Mouse (Mus musculus) stomach, postnatal 0 days (tissue): Measurements from ENCODE around the gene Dpp4. TPM values are rescaled to one million over a fixed set of nuclear protein-coding genes. Genes with fewer than 3 reads are reported as not detected.

Experiments
- ATAC-seq: fragments of 200-750 bp; cut with Nextera tagmentation; 2 replicates; pipeline ENCODE4 v1.8.0; 2017; ENCODE audit not compliant: low FRiP score, low TSS enrichment
- DNase-seq: peaks from one replicate; pipeline ENCODE4 v3.0.0-alpha.2; 2016; ENCODE audit warnings: low spot score
- H3K27ac ChIP-seq: fragments of 300-500 bp; sonication (generic); replicated peaks from 2 replicates; pipeline ENCODE4 v1.5.1; 2014; ENCODE audit warnings: mild to moderate bottlenecking, control low read depth
- H3K27me3 ChIP-seq: fragments of 300-500 bp; sonication (generic); 2 replicates; pipeline ENCODE4 v1.6.1; 2014; ENCODE audit warnings: low read length; ENCODE audit not compliant: control insufficient read depth, insufficient read depth
- H3K36me3 ChIP-seq: fragments of 300-500 bp; sonication (generic); 2 replicates; pipeline ENCODE4 v1.6.1; 2014; ENCODE audit warnings: low read length, mixed read lengths; ENCODE audit not compliant: control insufficient read depth, insufficient read depth
- H3K4me1 ChIP-seq: fragments of 300-500 bp; sonication (generic); replicated peaks from 2 replicates; pipeline ENCODE4 v1.6.1; 2014; ENCODE audit warnings: antibody characterized with exemption; ENCODE audit not compliant: control insufficient read depth, insufficient read depth
- H3K4me2 ChIP-seq: fragments of 300-500 bp; sonication (generic); replicated peaks from 2 replicates; pipeline ENCODE4 v1.6.1; 2014; ENCODE audit warnings: low read depth, mild to moderate bottlenecking, control low read depth, moderate library complexity
- H3K4me3 ChIP-seq: fragments of 300-500 bp; sonication (generic); 2 replicates; pipeline ENCODE4 v1.5.1; 2014; ENCODE audit warnings: low read depth, low read length, control low read depth
- H3K9ac ChIP-seq: fragments of 300-500 bp; sonication (generic); 2 replicates; pipeline ENCODE4 v1.6.1; 2014; ENCODE audit warnings: mild to moderate bottlenecking, low read length, control low read depth, mixed read lengths
- H3K9me3 ChIP-seq: fragments of 300-500 bp; sonication (generic); 2 replicates; pipeline ENCODE4 v1.6.1; 2016; ENCODE audit warnings: low read length; ENCODE audit not compliant: control insufficient read depth
- CTCF ChIP-seq: IDR thresholded peaks from 2 replicates; pipeline ENCODE4 v1.5.1; 2016; ENCODE audit warnings: antibody characterized with exemption, low read depth, mild to moderate bottlenecking, moderate library complexity
- EP300 ChIP-seq: optimal IDR thresholded peaks from 2 replicates; pipeline ENCODE3; 2016; ENCODE audit warnings: antibody characterized with exemption
- WGBS: fragments of 180-500 bp; shearing (Covaris S2); extraction: QIAGEN DNeasy Blood & Tissue Kit; methylation state at CpG from one replicate; pipeline ENCODE4 v1.1.7; 2014; 5-methylcytosine and 5-hydroxymethylcytosine counted together
- polyA plus RNA-seq: library from polyadenylated mRNA; unstranded; fragments of >200 nt; fragmentation: Nextera tagmentation; extraction: Ambion mirVana; gene quantifications from 2 replicates; pipeline ENCODE4 v1.2.1, GENCODE M21; 2015

Dpp4 gene
- polyA plus RNA-seq, 1 experiment from 2014 or later, result 4.8 TPM

GRCm38 (mm10) chr2:62319489-62319888 is 92.5 kb downstream of the Dpp4 start:
- 76% methylated on average over 3 of the region's 3 CpGs for WGBS
- DNase-seq, result no peak
- H3K36me3 ChIP-seq, result no peaks in the 10 kb centered on the region
- TF ChIP-seq EP300 (no peak), CTCF (no peak)
- H3K4me2 ChIP-seq, result no peak overlapping the region
- H3K9ac ChIP-seq, result no peak overlapping the region
- H3K9me3 ChIP-seq, result no peaks in the 10 kb centered on the region
- H3K4me3 ChIP-seq, result no peak overlapping the region
- ATAC-seq, result no peak
- no peaks in the 10 kb centered on the region for H3K4me1 ChIP-seq
- no peaks in the 10 kb centered on the region for H3K27me3 ChIP-seq
- H3K27ac ChIP-seq, result no peak overlapping the region

DNA sequence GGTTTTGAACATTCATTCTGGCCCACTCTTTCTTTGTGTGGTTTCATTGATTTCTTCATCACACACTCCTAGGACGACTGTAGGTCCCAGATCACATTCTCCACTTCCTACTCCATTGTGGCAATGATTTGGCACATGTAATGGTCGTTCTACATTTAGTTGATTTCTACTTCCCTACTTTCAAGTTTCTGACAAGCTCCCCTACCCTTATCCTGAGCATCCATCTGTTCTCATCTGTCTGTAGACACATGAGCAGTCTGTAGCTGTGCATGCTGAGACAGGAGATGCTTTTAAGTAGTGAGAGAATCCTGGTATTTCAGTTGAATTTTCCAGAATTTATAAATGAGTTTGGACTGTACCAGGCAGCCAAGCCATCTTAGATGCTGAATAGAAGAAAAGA is 95.1 kb downstream of the Dpp4 start:
- no peaks in the 10 kb centered on the region for H3K36me3 ChIP-seq
- no peaks in the 10 kb centered on the region for H3K27me3 ChIP-seq
- TF ChIP-seq CTCF (no peak), EP300 (no peak)
- no peak overlapping the region for H3K4me3 ChIP-seq
- 56% methylated on average over 2 of the region's 2 CpGs for WGBS
- no peak overlapping the region for H3K4me2 ChIP-seq
- no peak overlapping the region for H3K9ac ChIP-seq
- H3K27ac ChIP-seq, result no peak overlapping the region
- no peaks in the 10 kb centered on the region for H3K9me3 ChIP-seq
- no peak for DNase-seq
- no peak for ATAC-seq
- no peaks in the 10 kb centered on the region for H3K4me1 ChIP-seq

DNA sequence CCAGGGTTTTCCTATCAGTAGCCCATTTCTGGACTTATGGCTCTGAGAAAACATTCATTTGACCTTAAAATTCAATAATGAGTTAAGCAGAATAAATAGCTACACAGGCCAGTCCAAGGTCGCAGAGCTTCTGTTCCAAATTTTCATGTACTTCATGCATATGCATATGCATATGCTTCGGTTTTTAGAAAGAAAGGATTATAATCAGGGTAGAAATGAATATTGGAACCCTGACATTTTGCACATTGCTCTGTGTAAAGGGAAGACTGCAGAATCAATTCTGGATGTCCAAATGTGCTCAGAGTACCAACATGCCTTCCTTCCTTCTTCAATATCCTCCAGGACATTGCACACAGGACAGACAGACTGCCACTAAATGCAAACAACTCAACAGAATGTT is 104.6 kb downstream of the Dpp4 start:
- no peak overlapping the region for H3K4me3 ChIP-seq
- DNase-seq (no peak), ATAC-seq (no peak)
- no peaks in the 10 kb centered on the region for H3K27me3 ChIP-seq
- TF ChIP-seq CTCF (no peak), EP300 (no peak)
- no peaks in the 10 kb centered on the region for H3K9me3 ChIP-seq
- H3K27ac ChIP-seq, result no peak overlapping the region
- no peak overlapping the region for H3K4me2 ChIP-seq
- H3K4me1 ChIP-seq, result no peaks in the 10 kb centered on the region
- WGBS, result 88% methylated on average over 2 of the region's 2 CpGs
- no peaks in the 10 kb centered on the region for H3K36me3 ChIP-seq
- H3K9ac ChIP-seq, result no peak overlapping the region

- Histone ChIP-seq H3K9ac (no peak overlapping the region), H3K36me3 (no peaks in the 10 kb centered on the region), H3K4me2 (no peak overlapping the region), H3K4me1 (no peaks in the 10 kb centered on the region), H3K27me3 (no peaks in the 10 kb centered on the region), H3K27ac (no peak overlapping the region), H3K4me3 (no peak overlapping the region), H3K9me3 (no peaks in the 10 kb centered on the region)
- TF ChIP-seq CTCF (no peak), EP300 (no peak)
- 87% methylated on average over 5 of the region's 5 CpGs for WGBS
- ATAC-seq, result no peak
- no peak for DNase-seq
These were observed 105.1 kb downstream of the Dpp4 start for GRCm38 (mm10) chr2:62306978-62307377.

GRCm38 (mm10) chr2:62301716-62302115 is 110.3 kb downstream of the Dpp4 start:
- H3K4me2 ChIP-seq, result no peak overlapping the region
- no peak overlapping the region for H3K27ac ChIP-seq
- H3K9me3 ChIP-seq, result no peaks in the 10 kb centered on the region
- 94% methylated on average over 2 of the region's 2 CpGs for WGBS
- DNase-seq, result no peak
- no peak for ATAC-seq
- no peaks in the 10 kb centered on the region for H3K4me1 ChIP-seq
- no peak for TF ChIP-seq EP300
- no peak for TF ChIP-seq CTCF
- no peaks in the 10 kb centered on the region for H3K27me3 ChIP-seq
- no peak overlapping the region for H3K4me3 ChIP-seq
- H3K9ac ChIP-seq, result no peak overlapping the region
- H3K36me3 ChIP-seq, result no peaks in the 10 kb centered on the region

DNA sequence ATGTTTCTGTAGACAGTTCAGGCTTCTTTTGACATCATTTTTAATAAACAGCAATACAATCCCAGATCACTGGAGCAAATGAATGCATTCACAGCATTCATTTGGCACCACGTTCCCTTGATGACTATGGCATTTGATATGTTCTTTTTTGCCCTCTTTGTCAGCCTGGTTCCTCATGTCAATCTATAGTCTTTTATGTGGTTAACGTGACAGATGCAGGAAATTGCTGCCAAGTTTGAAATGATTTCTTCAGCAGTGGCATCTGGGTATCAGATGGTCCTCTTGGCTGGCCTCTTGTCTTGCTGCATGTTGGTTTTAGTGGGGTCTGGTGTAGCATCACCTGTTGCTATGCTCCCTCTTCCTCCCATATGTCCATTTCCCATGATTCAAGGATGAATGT is 118.2 kb downstream of the Dpp4 start:
- WGBS, result 48% methylated on average over 2 of the region's 2 CpGs
- ATAC-seq (no peak), DNase-seq (no peak)
- Histone ChIP-seq H3K27ac (no peak overlapping the region), H3K4me3 (no peak overlapping the region), H3K9ac (no peak overlapping the region), H3K27me3 (no peaks in the 10 kb centered on the region), H3K9me3 (no peaks in the 10 kb centered on the region), H3K4me2 (no peak overlapping the region), H3K36me3 (no peaks in the 10 kb centered on the region), H3K4me1 (no peaks in the 10 kb centered on the region)
- TF ChIP-seq CTCF, result no peak
- TF ChIP-seq EP300, result no peak
